Mouse (Mus musculus) thymus, adult 2 months (tissue): ENCODE results near the gene Lef1.

Experiments used
- CTCF ChIP-seq: fragments of 200-500 bp; IDR thresholded peaks from 2 replicates; pipeline ENCODE4 v1.5.1; 2012; ENCODE audit warnings: mild to moderate bottlenecking, control low read depth, low read length, moderate library complexity, borderline replicate concordance; ENCODE audit not compliant: control insufficient read depth, poor library complexity, insufficient read depth; ENCODE audit errors: extremely low read depth
- POLR2A ChIP-seq: fragments of 200-500 bp; IDR thresholded peaks from 2 replicates; pipeline ENCODE4 v1.6.1; 2012; ENCODE audit warnings: mild to moderate bottlenecking, low read length, control low read depth, moderate library complexity; ENCODE audit not compliant: control insufficient read depth, poor library complexity, insufficient read depth; ENCODE audit errors: extremely low read depth

DNA sequence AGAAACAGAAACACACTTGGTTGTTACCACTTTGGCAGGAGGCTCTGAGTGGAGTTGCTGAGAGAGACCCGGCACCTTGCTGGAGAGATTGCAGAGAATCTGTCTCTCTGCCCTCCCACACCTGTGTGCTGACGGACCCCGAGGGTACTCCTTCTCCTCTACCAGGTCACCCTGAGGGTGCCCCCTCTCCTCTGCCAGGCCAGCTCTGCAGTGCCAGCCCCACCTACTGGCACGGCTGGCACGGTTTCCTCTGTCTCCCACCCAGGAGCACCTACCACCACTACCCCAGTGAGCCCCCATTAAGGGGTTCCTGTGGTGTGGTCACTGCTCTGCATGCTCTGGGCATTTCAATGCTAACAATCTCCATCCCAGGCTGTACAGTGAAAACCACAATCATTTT, 42.3 kb upstream of the Lef1 start:
- TF ChIP-seq POLR2A = no peak
- peak; percentile 69; the same call in 1 of the 2 replicates for TF ChIP-seq CTCF
